Mouse (Mus musculus): ENCODE results near the gene Adgrl2. TPM values are rescaled to one million over a fixed set of nuclear protein-coding genes. Genes with fewer than 3 reads are reported as not detected.

Gene Adgrl2
- polyA plus RNA-seq, 1 experiment from 2014 or later: 27.7 TPM

GRCm38 (mm10) chr3:148947805-148948405, 42.5 kb downstream of the Adgrl2 start:
- H3K27ac ChIP-seq (ENCODE audit: low read depth, low read length): no peak overlapping the region
- no peaks in the 10 kb centered on the region for H3K4me1 ChIP-seq (replicated peaks; ENCODE audit: control insufficient read depth, insufficient read depth, low read length)
- H3K9ac ChIP-seq (ENCODE audit: low read depth, low read length): no peak overlapping the region
- no peaks in the 10 kb centered on the region for H3K9me3 ChIP-seq (ENCODE audit: control insufficient read depth, low read length)
- H3K27me3 ChIP-seq (replicated peaks; ENCODE audit: control insufficient read depth, insufficient read depth, low read length): no peaks in the 10 kb centered on the region
- ATAC-seq (replicated peaks; ENCODE audit: low FRiP score) (no peak), DNase-seq (ENCODE audit: low spot score) (no peak)
- no peaks in the 10 kb centered on the region for H3K36me3 ChIP-seq (ENCODE audit: control insufficient read depth, insufficient read depth, low read length)
- no peak overlapping the region for H3K4me3 ChIP-seq (ENCODE audit: low read depth, low read length)
- no peak overlapping the region for H3K4me2 ChIP-seq
- WGBS: 64% methylated on average over 9 of the region's 9 CpGs

GRCm38 (mm10) chr3:148947266-148947665, 43.1 kb downstream of the Adgrl2 start:
- Histone ChIP-seq H3K9me3 (ENCODE audit: control insufficient read depth, low read length) (no peaks in the 10 kb centered on the region), H3K4me3 (ENCODE audit: low read depth, low read length) (no peak overlapping the region), H3K4me1 (replicated peaks; ENCODE audit: control insufficient read depth, insufficient read depth, low read length) (no peaks in the 10 kb centered on the region), H3K27ac (ENCODE audit: low read depth, low read length) (no peak overlapping the region), H3K4me2 (no peak overlapping the region), H3K36me3 (ENCODE audit: control insufficient read depth, insufficient read depth, low read length) (no peaks in the 10 kb centered on the region), H3K27me3 (replicated peaks; ENCODE audit: control insufficient read depth, insufficient read depth, low read length) (no peaks in the 10 kb centered on the region), H3K9ac (ENCODE audit: low read depth, low read length) (no peak overlapping the region)
- 50% methylated on average over 6 of the region's 6 CpGs for WGBS
- DNase-seq (ENCODE audit: low spot score) (no peak), ATAC-seq (replicated peaks; ENCODE audit: low FRiP score) (no peak)

GRCm38 (mm10) chr3:148945534-148945933, 44.8 kb downstream of the Adgrl2 start:
- H3K36me3 ChIP-seq (ENCODE audit: control insufficient read depth, insufficient read depth, low read length): no peaks in the 10 kb centered on the region
- no peaks in the 10 kb centered on the region for H3K9me3 ChIP-seq (ENCODE audit: control insufficient read depth, low read length)
- no peak overlapping the region for H3K4me2 ChIP-seq
- no peak for ATAC-seq (replicated peaks; ENCODE audit: low FRiP score)
- H3K9ac ChIP-seq (ENCODE audit: low read depth, low read length): no peak overlapping the region
- WGBS: 45% methylated on average over 8 of the region's 8 CpGs
- H3K27me3 ChIP-seq (replicated peaks; ENCODE audit: control insufficient read depth, insufficient read depth, low read length): no peaks in the 10 kb centered on the region
- no peak for DNase-seq (ENCODE audit: low spot score)
- no peak overlapping the region for H3K4me3 ChIP-seq (ENCODE audit: low read depth, low read length)
- no peaks in the 10 kb centered on the region for H3K4me1 ChIP-seq (replicated peaks; ENCODE audit: control insufficient read depth, insufficient read depth, low read length)
- no peak overlapping the region for H3K27ac ChIP-seq (ENCODE audit: low read depth, low read length)

DNA sequence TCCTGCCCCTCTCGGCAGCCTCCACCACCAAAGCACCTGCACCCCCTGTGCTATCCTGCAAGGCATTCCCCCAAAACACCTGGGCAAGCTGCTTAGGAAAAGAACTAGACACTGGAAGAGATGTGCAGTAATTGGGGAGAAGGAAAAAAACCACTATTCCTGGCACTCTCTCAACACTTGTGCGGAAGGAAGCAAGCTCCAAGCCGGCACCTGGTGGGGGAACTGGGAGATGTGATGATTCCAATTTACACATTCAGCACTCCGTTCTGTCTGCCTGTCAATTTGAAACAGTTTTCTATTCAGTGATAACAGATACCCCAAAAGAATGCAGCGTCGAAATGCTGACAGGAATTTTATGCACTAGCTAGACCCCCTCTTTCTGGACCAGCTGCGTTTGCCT, 50.9 kb downstream of the Adgrl2 start:
- 55% methylated on average over 7 of the region's 7 CpGs for WGBS
- Histone ChIP-seq H3K36me3 (ENCODE audit: control insufficient read depth, insufficient read depth, low read length) (no peaks in the 10 kb centered on the region), H3K9me3 (ENCODE audit: control insufficient read depth, low read length) (no peaks in the 10 kb centered on the region), H3K4me3 (ENCODE audit: low read depth, low read length) (no peak overlapping the region), H3K27me3 (replicated peaks; ENCODE audit: control insufficient read depth, insufficient read depth, low read length) (no peaks in the 10 kb centered on the region), H3K27ac (ENCODE audit: low read depth, low read length) (no peak overlapping the region), H3K9ac (ENCODE audit: low read depth, low read length) (no peak overlapping the region), H3K4me2 (no peak overlapping the region), H3K4me1 (replicated peaks; ENCODE audit: control insufficient read depth, insufficient read depth, low read length) (peaks cover 15% of the 10 kb centered on the region)
- no peak for DNase-seq (ENCODE audit: low spot score)
- ATAC-seq (replicated peaks; ENCODE audit: low FRiP score): no peak

- Histone ChIP-seq H3K9me3 (ENCODE audit: control insufficient read depth, low read length) (no peaks in the 10 kb centered on the region), H3K4me3 (ENCODE audit: low read depth, low read length) (no peak overlapping the region), H3K36me3 (ENCODE audit: control insufficient read depth, insufficient read depth, low read length) (no peaks in the 10 kb centered on the region), H3K27me3 (replicated peaks; ENCODE audit: control insufficient read depth, insufficient read depth, low read length) (no peaks in the 10 kb centered on the region), H3K27ac (ENCODE audit: low read depth, low read length) (0 out of 2 replicates have a peak overlapping the region, but pooled peaks have one; percentile 32), H3K4me1 (replicated peaks; ENCODE audit: control insufficient read depth, insufficient read depth, low read length) (peaks cover 16% of the 10 kb centered on the region), H3K9ac (ENCODE audit: low read depth, low read length) (no peak overlapping the region), H3K4me2 (no peak overlapping the region; the same call in 1 of the 2 replicates)
- DNase-seq (ENCODE audit: low spot score): no peak
- WGBS: 79% methylated on average over 9 of the region's 9 CpGs
- peak; percentile 72 for ATAC-seq (replicated peaks; ENCODE audit: low FRiP score)
These were observed 55.3 kb downstream of the Adgrl2 start for GRCm38 (mm10) chr3:148935056-148935455.

DNA sequence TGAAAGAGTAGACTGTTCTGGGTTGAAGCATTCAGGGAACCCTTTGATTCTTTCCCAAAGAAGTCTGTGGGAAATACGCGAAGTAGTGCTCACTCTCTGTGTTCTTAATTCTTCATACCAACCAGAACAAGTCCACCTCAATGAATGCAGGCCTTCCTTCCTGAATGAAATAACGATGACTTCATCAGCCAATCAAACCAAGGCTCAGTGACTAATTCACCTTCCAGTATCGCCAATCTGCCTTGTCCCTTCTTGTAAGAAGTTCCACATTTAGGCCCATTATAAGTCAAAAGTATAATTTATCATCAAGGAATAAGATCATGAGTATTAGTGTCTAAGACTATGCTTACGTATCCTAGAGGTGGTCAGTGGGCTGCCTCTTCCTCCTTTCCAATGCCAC, 56.1 kb downstream of the Adgrl2 start:
- Histone ChIP-seq H3K4me2 (no peak overlapping the region), H3K4me1 (replicated peaks; ENCODE audit: control insufficient read depth, insufficient read depth, low read length) (peaks cover 14% of the 10 kb centered on the region), H3K27ac (ENCODE audit: low read depth, low read length) (no peak overlapping the region), H3K4me3 (ENCODE audit: low read depth, low read length) (no peak overlapping the region), H3K9ac (ENCODE audit: low read depth, low read length) (no peak overlapping the region), H3K9me3 (ENCODE audit: control insufficient read depth, low read length) (no peaks in the 10 kb centered on the region), H3K36me3 (ENCODE audit: control insufficient read depth, insufficient read depth, low read length) (no peaks in the 10 kb centered on the region), H3K27me3 (replicated peaks; ENCODE audit: control insufficient read depth, insufficient read depth, low read length) (no peaks in the 10 kb centered on the region)
- 78% methylated on average over 5 of the region's 5 CpGs for WGBS
- DNase-seq (ENCODE audit: low spot score) (no peak), ATAC-seq (replicated peaks; ENCODE audit: low FRiP score) (no peak)

GRCm38 (mm10) chr3:148933160-148933559, 57.2 kb downstream of the Adgrl2 start:
- Histone ChIP-seq H3K4me2 (no peak overlapping the region), H3K4me1 (replicated peaks; ENCODE audit: control insufficient read depth, insufficient read depth, low read length) (peaks cover 13% of the 10 kb centered on the region)

GRCm38 (mm10) chr3:148930913-148931312, 59.4 kb downstream of the Adgrl2 start:
- 85% methylated on average over 6 of the region's 6 CpGs for WGBS
- Histone ChIP-seq H3K27me3 (replicated peaks; ENCODE audit: control insufficient read depth, insufficient read depth, low read length) (no peaks in the 10 kb centered on the region), H3K4me1 (replicated peaks; ENCODE audit: control insufficient read depth, insufficient read depth, low read length) (peaks cover 13% of the 10 kb centered on the region), H3K9me3 (ENCODE audit: control insufficient read depth, low read length) (no peaks in the 10 kb centered on the region), H3K27ac (ENCODE audit: low read depth, low read length) (no peak overlapping the region), H3K4me2 (no peak overlapping the region), H3K4me3 (ENCODE audit: low read depth, low read length) (no peak overlapping the region), H3K9ac (ENCODE audit: low read depth, low read length) (no peak overlapping the region), H3K36me3 (ENCODE audit: control insufficient read depth, insufficient read depth, low read length) (no peaks in the 10 kb centered on the region)
- no peak for ATAC-seq (replicated peaks; ENCODE audit: low FRiP score)
- no peak for DNase-seq (ENCODE audit: low spot score)

More at GRCm38 (mm10) chr3:148933160-148933559, 57.2 kb downstream of the Adgrl2 start:
- WGBS: 66% methylated on average over 6 of the region's 6 CpGs
- Histone ChIP-seq H3K27me3 (replicated peaks; ENCODE audit: control insufficient read depth, insufficient read depth, low read length) (no peaks in the 10 kb centered on the region), H3K27ac (ENCODE audit: low read depth, low read length) (no peak overlapping the region), H3K9ac (ENCODE audit: low read depth, low read length) (no peak overlapping the region), H3K4me3 (ENCODE audit: low read depth, low read length) (no peak overlapping the region), H3K9me3 (ENCODE audit: control insufficient read depth, low read length) (no peaks in the 10 kb centered on the region), H3K36me3 (ENCODE audit: control insufficient read depth, insufficient read depth, low read length) (no peaks in the 10 kb centered on the region)
- DNase-seq (ENCODE audit: low spot score): no peak
- no peak for ATAC-seq (replicated peaks; ENCODE audit: low FRiP score)

GRCm38 (mm10) chr3:148926330-148926729, 64.0 kb downstream of the Adgrl2 start:
- Histone ChIP-seq H3K4me2 (no peak overlapping the region), H3K9me3 (ENCODE audit: control insufficient read depth, low read length) (no peaks in the 10 kb centered on the region), H3K27me3 (replicated peaks; ENCODE audit: control insufficient read depth, insufficient read depth, low read length) (no peaks in the 10 kb centered on the region), H3K4me1 (replicated peaks; ENCODE audit: control insufficient read depth, insufficient read depth, low read length) (no peaks in the 10 kb centered on the region), H3K4me3 (ENCODE audit: low read depth, low read length) (no peak overlapping the region), H3K36me3 (ENCODE audit: control insufficient read depth, insufficient read depth, low read length) (no peaks in the 10 kb centered on the region), H3K9ac (ENCODE audit: low read depth, low read length) (no peak overlapping the region), H3K27ac (ENCODE audit: low read depth, low read length) (no peak overlapping the region)
- DNase-seq (ENCODE audit: low spot score): no peak
- no peak for ATAC-seq (replicated peaks; ENCODE audit: low FRiP score)
- WGBS: 69% methylated on average over 3 of the region's 3 CpGs

Data from liver, embryonic 11.5 days (tissue).